Mouse (Mus musculus) adrenal gland, postnatal 10 days (tissue): ENCODE data around the gene Dydc2. TPM values are rescaled to one million over a fixed set of nuclear protein-coding genes. Genes with fewer than 3 reads are reported as not detected.

ENCODE experiments used
- DNase-seq: peaks from one replicate; pipeline ENCODE4 v3.0.0; 2021; ENCODE audit warnings: mixed read lengths
- total RNA-seq, 2 experiments: library from RNA; stranded (reverse); gene quantifications; 2 replicates each; pipeline ENCODE4 v1.2.3; 2021

Gene Dydc2
- total RNA-seq, 2 experiments from 2014 or later: not detected

- peak; percentile 78 for DNase-seq
These were observed 33.7 kb downstream of the Dydc2 start for GRCm38 (mm10) chr14:41035146-41035798.

GRCm38 (mm10) chr14:41033135-41034110 lies 35.6 kb downstream of the Dydc2 start:
- DNase-seq: peak; percentile 85

- no peak for DNase-seq
These were observed 38.0 kb downstream of the Dydc2 start for GRCm38 (mm10) chr14:41030989-41031513.

GRCm38 (mm10) chr14:41029303-41029702 lies 39.7 kb downstream of the Dydc2 start:
- no peak for DNase-seq

GRCm38 (mm10) chr14:41025594-41026284 lies 43.3 kb downstream of the Dydc2 start:
- no peak for DNase-seq

GRCm38 (mm10) chr14:41025087-41025486 lies 43.9 kb downstream of the Dydc2 start:
- no peak for DNase-seq

GRCm38 (mm10) chr14:41021246-41021645 lies 47.8 kb downstream of the Dydc2 start:
- DNase-seq: no peak

GRCm38 (mm10) chr14:41017460-41017859 lies 51.5 kb downstream of the Dydc2 start:
- DNase-seq: no peak

- DNase-seq: no peak
These were observed 54.2 kb downstream of the Dydc2 start for GRCm38 (mm10) chr14:41014701-41015240.

GRCm38 (mm10) chr14:41013630-41014613 lies 55.1 kb downstream of the Dydc2 start, which contains the start of gene Fam213a:
Fam213a (minus strand) TSS chr14:41013788.
- peak; percentile 94 for DNase-seq

- DNase-seq: no peak
These were observed 55.9 kb downstream of the Dydc2 start for GRCm38 (mm10) chr14:41013143-41013542.

- DNase-seq: peak; percentile 68
These were observed 57.1 kb downstream of the Dydc2 start for GRCm38 (mm10) chr14:41011916-41012315.

GRCm38 (mm10) chr14:41008138-41008537 lies 60.9 kb downstream of the Dydc2 start:
- peak; percentile 57 for DNase-seq

- DNase-seq: no peak
These were observed 61.4 kb downstream of the Dydc2 start for GRCm38 (mm10) chr14:41007641-41008040.

GRCm38 (mm10) chr14:41006899-41007298 lies 62.1 kb downstream of the Dydc2 start:
- no peak for DNase-seq

- no peak for DNase-seq
These were observed 62.7 kb downstream of the Dydc2 start for GRCm38 (mm10) chr14:41006263-41006662.

- no peak for DNase-seq
These were observed 63.3 kb downstream of the Dydc2 start for GRCm38 (mm10) chr14:41005716-41006115.

GRCm38 (mm10) chr14:41004201-41005141 lies 64.5 kb downstream of the Dydc2 start:
- DNase-seq: peak; percentile 87

GRCm38 (mm10) chr14:41001576-41001975 lies 67.4 kb downstream of the Dydc2 start:
- DNase-seq: no peak

- no peak for DNase-seq
These were observed 68.2 kb downstream of the Dydc2 start for GRCm38 (mm10) chr14:41000801-41001200.
